Comparison of ENCODE assay signal across 8 mouse cellular contexts in genomic region chr1:155158970-155159484, GRCm38 (mm10). TPM values are rescaled to one million over a fixed set of nuclear protein-coding genes. Genes with fewer than 3 reads are reported as not detected.
A peak's percentile ranks its signal among the peaks of the same experiment; 100 is the strongest.
DNase-seq lines count a peak whose midpoint lies in the region; ATAC-seq lines count a peak whose summit lies in the region.

No protein-coding gene starts in this region.

- H3K27ac ChIP-seq in embryonic facial prominence, embryonic 12.5 days, result peak overlapping the region; percentile 88
- peak overlapping the region; percentile 76 to 88 for H3K27ac ChIP-seq in heart, embryonic 14.5 days (replicated peaks in 1 of 2; ENCODE audit: control insufficient read depth in 1 of 2, insufficient read depth in 1 of 2, low read depth in 2 of 2, low read length in 2 of 2)
- peak overlapping the region; percentile 91 for H3K27ac ChIP-seq in lung, embryonic 15.5 days

- peak overlapping the region; percentile 72 for H3K4me2 ChIP-seq in embryonic facial prominence, embryonic 12.5 days (replicated peaks)
- H3K4me2 ChIP-seq in heart, embryonic 14.5 days (ENCODE audit: low read length), result peak overlapping the region; percentile 66
- H3K4me2 ChIP-seq in lung, embryonic 15.5 days, result peak overlapping the region; percentile 73

- H3K9ac ChIP-seq in embryonic facial prominence, embryonic 12.5 days, result peak overlapping the region; percentile 86
- H3K9ac ChIP-seq in heart, embryonic 14.5 days (ENCODE audit: low read length), result peak overlapping the region; percentile 89
- peak overlapping the region; percentile 85 for H3K9ac ChIP-seq in lung, embryonic 15.5 days

- peak overlapping the region; percentile 94 for H3K4me3 ChIP-seq in embryonic facial prominence, embryonic 12.5 days
- H3K4me3 ChIP-seq in heart, embryonic 14.5 days (ENCODE audit: control insufficient read depth in 1 of 2, insufficient read depth in 1 of 2, low read depth in 1 of 2, low read length in 2 of 2), result peak overlapping the region; percentile 96 to 98
- peak overlapping the region; percentile 99 for H3K4me3 ChIP-seq in lung, embryonic 15.5 days

- H3K9me3 ChIP-seq in embryonic facial prominence, embryonic 12.5 days, result no peaks in the 10 kb centered on the region
- H3K9me3 ChIP-seq in heart, embryonic 14.5 days (ENCODE audit: control insufficient read depth, low read length), result no peaks in the 10 kb centered on the region
- H3K9me3 ChIP-seq in lung, embryonic 15.5 days, result no peaks in the 10 kb centered on the region

- H3K36me3 ChIP-seq in embryonic facial prominence, embryonic 12.5 days, result no peaks in the 10 kb centered on the region
- no peaks in the 10 kb centered on the region for H3K36me3 ChIP-seq in heart, embryonic 14.5 days (ENCODE audit: control insufficient read depth, insufficient read depth, low read length)
- no peaks in the 10 kb centered on the region for H3K36me3 ChIP-seq in lung, embryonic 15.5 days

- H3K27me3 ChIP-seq in embryonic facial prominence, embryonic 12.5 days, result no peaks in the 10 kb centered on the region
- no peaks in the 10 kb centered on the region for H3K27me3 ChIP-seq in heart, embryonic 14.5 days (ENCODE audit: control insufficient read depth, insufficient read depth, low read length)
- no peaks in the 10 kb centered on the region for H3K27me3 ChIP-seq in lung, embryonic 15.5 days

- DNase-seq in CD4-positive, CD25-positive, alpha-beta regulatory T cell, adult 2 months (ENCODE audit: low read depth, low spot score), result peak; percentile 80
- DNase-seq in T-cell, adult 2 months (ENCODE audit: low spot score), result peak; percentile 54
- DNase-seq in kidney, postnatal 25 days, result peak; percentile 65 to 79
- DNase-seq in retina, embryonic 14.5 days (ENCODE audit: low spot score), result peak; percentile 63
- peak; percentile 40 for DNase-seq in urinary bladder, postnatal 25 days (ENCODE audit: low spot score)

- WGBS in embryonic facial prominence, embryonic 12.5 days, result under 1% methylated on average over 45 of the region's 46 CpGs
- WGBS in heart, embryonic 14.5 days, result under 1% methylated on average over 46 of the region's 46 CpGs
- under 1% methylated on average over 45 of the region's 46 CpGs for WGBS in lung, embryonic 15.5 days

- peaks cover 10% of the 10 kb centered on the region for H3K4me1 ChIP-seq in embryonic facial prominence, embryonic 12.5 days
- peaks cover 2 to 7% of the 10 kb centered on the region in 2 experiments; a peak in 1 of 4 replicates for H3K4me1 ChIP-seq in heart, embryonic 14.5 days (ENCODE audit: control insufficient read depth in 2 of 2, insufficient read depth in 2 of 2, low read length in 2 of 2)
- peaks cover 11% of the 10 kb centered on the region; the same call in 1 of the 2 replicates for H3K4me1 ChIP-seq in lung, embryonic 15.5 days

- peak; percentile 55 for ATAC-seq in embryonic facial prominence, embryonic 12.5 days (ENCODE audit: insufficient number of reproducible peaks, insufficient read depth, low FRiP score, low TSS enrichment)
- peak; percentile 66 for ATAC-seq in heart, embryonic 14.5 days (ENCODE audit: insufficient number of reproducible peaks, insufficient read depth, low FRiP score, low read depth)
- peak; percentile 67 for ATAC-seq in lung, embryonic 15.5 days (ENCODE audit: borderline replicate concordance, extremely low read depth, low FRiP score, low TSS enrichment)

RNA-seq across cellular contexts. Expression of gene Stx6, which starts 0.5 kb away (rescaled TPM):
- polyA plus RNA-seq in embryonic facial prominence, embryonic 12.5 days (2016; fragmentation: Nextera tagmentation; extraction: Ambion mirVana), result 109 and 113 TPM in 2 replicates
- 54.8 and 56.4 TPM in 2 replicates for polyA plus RNA-seq in heart, embryonic 14.5 days (2014; fragmentation: Nextera tagmentation; extraction: Ambion mirVana)
- 81.5 and 87.2 TPM in 2 replicates for polyA plus RNA-seq in lung, embryonic 15.5 days (2015; fragmentation: Nextera tagmentation; extraction: Ambion mirVana)

RNA-seq across cellular contexts. Expression of gene Mr1, which starts 12.4 kb away (rescaled TPM):
- 4.6 and 6.2 TPM in 2 replicates for polyA plus RNA-seq in embryonic facial prominence, embryonic 12.5 days (2016; fragmentation: Nextera tagmentation; extraction: Ambion mirVana)
- polyA plus RNA-seq in heart, embryonic 14.5 days (2014; fragmentation: Nextera tagmentation; extraction: Ambion mirVana), result 7.7 and 8.6 TPM in 2 replicates
- polyA plus RNA-seq in lung, embryonic 15.5 days (2015; fragmentation: Nextera tagmentation; extraction: Ambion mirVana), result 12.1 and 12.3 TPM in 2 replicates

RNA-seq across cellular contexts. Expression of gene Ier5, which starts 59.6 kb away (rescaled TPM):
- 17.3 and 19.9 TPM in 2 replicates for polyA plus RNA-seq in embryonic facial prominence, embryonic 12.5 days (2016; fragmentation: Nextera tagmentation; extraction: Ambion mirVana)
- 8.3 and 10.4 TPM in 2 replicates for polyA plus RNA-seq in heart, embryonic 14.5 days (2014; fragmentation: Nextera tagmentation; extraction: Ambion mirVana)
- 7.0 and 8.7 TPM in 2 replicates for polyA plus RNA-seq in lung, embryonic 15.5 days (2015; fragmentation: Nextera tagmentation; extraction: Ambion mirVana)

Comparison
In these comparisons a context has a peak if more than half of its experiments do, and no peak if none do; other contexts are left out.
1. Peak in every context shown above with its lines: DNase-seq, ATAC-seq, H3K4me3 ChIP-seq and H3K27ac ChIP-seq.